Mouse (Mus musculus): ENCODE data around the gene Rad51b. TPM values are rescaled to one million over a fixed set of nuclear protein-coding genes. Genes with fewer than 3 reads are reported as not detected.

The Rad51b gene
- total RNA-seq, 2 experiments from 2014 or later: 0.62 to 0.64 TPM

- peak; percentile 42 to 64 for DNase-seq
Observed at GRCm38 (mm10) chr12:79766116-79766515, 469.0 kb downstream of the Rad51b start.

DNA sequence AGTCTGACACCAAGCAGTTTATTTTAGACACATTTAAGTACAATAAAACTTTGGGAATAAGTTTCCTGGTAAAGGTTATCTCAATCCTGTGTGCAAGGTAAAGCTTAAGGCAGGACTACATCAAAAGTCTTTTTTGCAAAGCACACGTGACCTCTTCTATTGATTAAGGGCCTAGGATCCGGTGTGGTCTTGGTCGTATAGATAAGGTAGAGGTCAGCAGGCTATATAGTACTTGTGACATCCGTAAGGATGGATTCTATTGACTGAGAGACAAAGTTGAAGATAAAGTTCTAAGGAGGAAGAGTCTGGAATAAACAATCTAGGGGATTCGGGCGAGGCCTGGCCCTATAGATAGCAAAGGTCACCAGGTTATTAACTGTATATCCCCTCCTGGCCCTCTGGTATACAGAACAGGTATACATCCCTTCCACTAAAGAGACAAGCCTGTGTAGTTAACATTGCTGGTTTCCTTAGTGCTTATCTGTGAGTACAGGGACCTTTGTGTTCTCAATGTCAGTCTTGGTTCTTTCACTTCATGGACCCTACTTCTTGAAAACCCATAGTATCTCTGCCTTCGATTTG lies 471.8 kb downstream of the Rad51b start:
- no peak for DNase-seq

GRCm38 (mm10) chr12:79769763-79770162 lies 472.7 kb downstream of the Rad51b start:
- no peak for DNase-seq

DNA sequence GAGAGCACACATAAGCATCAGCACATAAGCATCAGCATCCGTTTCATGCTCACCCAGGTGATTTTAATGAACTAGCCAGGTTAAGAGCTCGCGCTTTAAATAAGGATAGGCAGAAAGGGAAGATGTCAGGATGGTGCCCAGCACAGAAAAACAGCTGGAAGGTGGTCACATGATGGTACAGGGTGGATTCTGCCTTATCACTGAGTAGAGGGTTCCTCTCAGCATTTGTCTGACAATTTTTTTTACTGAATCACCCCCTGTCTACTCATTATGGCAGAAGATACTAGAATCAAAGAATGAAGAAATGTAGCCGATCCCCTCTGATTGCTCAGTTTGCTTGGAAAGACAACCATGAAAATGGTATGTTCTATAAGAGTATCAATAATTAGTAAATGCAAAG lies 474.1 kb downstream of the Rad51b start:
- no peak for DNase-seq

GRCm38 (mm10) chr12:79771741-79772140 lies 474.7 kb downstream of the Rad51b start:
- no peak for DNase-seq

DNA sequence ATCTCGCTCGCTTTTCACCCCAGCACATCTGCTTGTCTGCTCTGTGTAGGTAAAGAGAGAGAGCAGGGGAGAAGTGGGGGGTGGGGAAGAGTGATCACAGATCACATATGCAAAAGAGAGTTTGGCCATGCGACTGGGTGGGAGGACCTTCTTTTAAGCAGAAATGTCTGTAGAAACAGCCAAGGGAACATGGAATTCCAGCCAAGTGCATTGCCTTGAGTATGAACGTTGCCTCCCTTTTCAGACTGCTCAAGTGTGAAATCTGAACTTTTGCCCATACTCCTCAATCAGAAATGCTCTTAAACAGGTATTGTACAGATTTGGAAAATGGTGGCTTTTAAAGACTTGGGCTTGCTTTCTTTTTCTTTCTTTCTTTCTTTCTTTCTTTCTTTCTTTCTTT lies 476.2 kb downstream of the Rad51b start:
- no peak for DNase-seq

DNA sequence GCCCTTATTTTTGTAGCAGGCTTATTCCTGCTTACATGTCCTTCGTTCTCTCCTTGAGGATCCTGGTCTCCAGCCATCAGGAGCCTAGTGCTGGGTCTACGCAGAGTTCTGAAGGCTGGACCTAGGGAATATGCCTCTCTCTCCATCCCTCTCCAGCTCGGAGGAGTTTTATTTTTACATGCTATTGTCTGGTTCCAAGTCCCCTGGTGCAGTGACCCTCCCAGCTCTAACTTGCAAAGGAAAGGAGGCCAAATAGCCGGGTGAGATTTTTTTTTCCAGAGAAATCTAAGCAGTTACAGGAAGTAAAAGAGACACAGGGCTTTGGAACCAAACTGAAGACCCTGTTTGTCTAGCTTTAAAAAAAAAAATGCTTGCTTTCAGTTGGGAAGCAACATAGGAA lies 477.5 kb downstream of the Rad51b start:
- DNase-seq: peak in 1 of 2 experiments; percentile 44

DNA sequence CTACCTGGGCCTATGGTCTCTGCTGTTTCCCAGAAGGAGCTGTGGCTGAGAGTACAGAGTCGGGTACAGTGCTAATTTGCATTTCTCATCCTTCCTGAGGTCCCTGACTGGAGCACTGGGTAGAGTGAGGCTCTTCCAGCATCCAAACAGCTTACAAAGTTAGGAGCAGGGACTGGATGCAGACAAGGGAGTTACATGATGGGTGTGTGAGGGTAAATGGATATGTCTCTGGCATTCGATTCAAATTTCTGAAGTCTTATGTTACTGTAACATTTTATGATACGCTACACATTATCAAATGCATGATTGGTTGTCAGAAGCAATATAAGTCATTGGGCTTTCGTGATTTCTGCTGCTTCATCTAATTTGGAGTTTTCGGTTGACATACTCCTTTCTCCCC lies 479.7 kb downstream of the Rad51b start:
- no peak for DNase-seq

- DNase-seq: peak in 1 of 2 experiments; percentile 33
Observed at GRCm38 (mm10) chr12:79780745-79781144, 483.7 kb downstream of the Rad51b start.

DNA sequence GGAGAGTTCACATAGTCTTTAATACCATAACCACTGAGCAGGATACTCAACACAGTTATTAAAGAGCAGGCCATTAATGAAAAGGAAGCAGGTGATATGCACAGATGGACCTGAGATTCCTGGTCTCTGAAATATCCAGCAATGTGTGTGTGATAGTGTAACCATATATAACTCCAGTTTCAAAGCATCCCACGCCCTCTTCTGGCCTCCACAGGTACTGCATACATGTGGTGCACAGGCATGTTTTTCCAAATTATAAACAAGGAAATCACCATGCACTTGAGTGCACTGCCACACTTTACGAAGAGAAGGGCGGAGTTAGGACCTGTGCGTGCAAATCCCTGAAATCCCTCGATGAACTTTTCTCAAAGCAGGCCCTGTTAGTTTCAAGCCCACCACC lies 484.7 kb downstream of the Rad51b start:
- DNase-seq: no peak

DNA sequence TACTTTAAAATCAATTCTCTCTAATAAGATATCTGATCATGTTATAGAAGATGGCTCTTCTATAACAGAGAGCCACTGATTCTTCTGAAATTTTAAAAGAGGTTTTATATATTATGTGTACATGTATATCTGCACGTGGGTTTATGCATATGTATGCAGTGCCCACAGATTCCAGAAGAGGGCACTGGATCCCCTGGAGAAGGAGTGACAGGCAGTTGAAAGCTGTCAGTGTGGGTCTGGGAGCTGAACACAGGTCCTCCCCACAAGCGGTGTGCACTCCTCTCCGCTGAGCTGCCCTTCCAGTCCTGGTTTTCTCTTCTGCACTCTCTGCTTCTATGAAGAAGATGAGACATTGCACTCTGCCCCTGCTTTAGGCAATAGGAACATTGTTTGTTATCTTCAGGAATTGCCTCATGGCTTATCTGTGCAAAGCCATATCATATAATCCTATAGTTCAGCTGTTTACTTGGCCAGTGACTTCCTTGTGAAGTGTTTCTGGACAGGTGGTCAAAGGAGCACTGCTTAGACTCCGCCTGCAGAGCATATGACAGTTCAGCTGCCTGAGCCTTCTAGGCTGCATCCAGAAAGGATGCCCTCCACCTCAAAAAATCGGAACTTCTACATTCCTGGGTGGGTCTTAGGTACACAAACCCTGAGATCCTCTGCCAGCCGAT lies 485.5 kb downstream of the Rad51b start:
- no peak for DNase-seq

- DNase-seq: peak in 1 of 2 experiments; percentile 42
Observed at GRCm38 (mm10) chr12:79784159-79784558, 487.1 kb downstream of the Rad51b start.

GRCm38 (mm10) chr12:79785691-79786090 lies 488.6 kb downstream of the Rad51b start:
- no peak for DNase-seq

- no peak for DNase-seq
Observed at GRCm38 (mm10) chr12:79787538-79787937, 490.5 kb downstream of the Rad51b start.

- no peak for DNase-seq
Observed at GRCm38 (mm10) chr12:79788340-79788739, 491.3 kb downstream of the Rad51b start.

DNA sequence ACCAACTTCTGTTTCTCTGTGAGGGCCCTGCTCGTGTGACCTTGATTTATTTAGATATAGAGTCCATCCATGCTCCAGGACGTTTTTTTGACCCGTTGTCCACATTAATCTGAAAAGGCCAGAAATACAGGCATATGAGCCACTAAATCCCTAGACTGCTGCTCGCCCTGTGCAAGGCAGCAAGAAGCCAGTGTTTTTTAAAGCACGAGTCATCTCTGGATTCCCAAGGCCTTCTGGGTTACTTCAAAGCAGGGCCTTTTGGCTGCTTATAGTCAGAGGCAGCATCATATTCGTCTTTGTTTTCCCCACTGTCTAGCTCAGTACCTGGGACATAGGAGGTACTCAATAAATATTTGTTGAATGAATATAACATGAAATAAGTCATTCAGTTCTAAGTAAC lies 492.4 kb downstream of the Rad51b start:
- DNase-seq: no peak

DNA sequence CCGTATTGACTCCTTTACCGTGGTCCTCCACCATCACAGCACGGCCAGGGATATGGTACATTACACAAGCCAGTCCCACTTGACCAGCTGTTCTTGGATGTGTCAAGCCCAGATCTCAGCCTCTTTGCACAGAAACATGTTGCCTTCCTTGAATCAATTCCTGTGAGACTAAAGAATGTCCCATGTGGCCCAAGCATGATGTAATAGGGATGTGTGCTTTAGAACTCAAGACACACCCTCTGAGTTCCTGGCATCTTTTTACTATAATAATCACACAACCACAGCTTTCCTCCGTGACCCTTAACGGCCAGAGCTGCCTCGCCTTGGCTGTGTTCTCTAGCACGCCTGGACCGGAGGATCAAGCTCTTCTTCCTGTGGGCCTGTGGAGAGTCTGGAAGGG lies 496.3 kb downstream of the Rad51b start:
- peak; percentile 86 to 93 for DNase-seq

DNA sequence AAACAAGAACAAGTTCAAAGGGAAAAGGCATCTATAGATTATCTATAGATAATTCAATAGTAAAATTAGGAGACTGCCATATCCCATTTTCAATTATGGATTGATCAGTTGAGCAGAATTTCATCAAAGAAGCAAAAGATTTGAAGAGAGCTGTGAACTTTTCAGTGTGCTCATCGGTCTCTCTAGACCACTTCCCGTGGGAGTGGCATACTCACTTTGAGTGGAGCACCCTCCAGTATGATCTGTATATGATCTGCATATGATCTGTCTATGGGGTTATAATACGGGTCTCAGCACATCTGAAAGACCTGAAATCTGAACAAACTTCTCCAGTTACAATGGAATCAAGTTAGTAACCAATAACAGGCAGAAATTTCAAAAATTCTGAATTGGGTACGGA lies 497.7 kb downstream of the Rad51b start:
- DNase-seq: no peak

DNA sequence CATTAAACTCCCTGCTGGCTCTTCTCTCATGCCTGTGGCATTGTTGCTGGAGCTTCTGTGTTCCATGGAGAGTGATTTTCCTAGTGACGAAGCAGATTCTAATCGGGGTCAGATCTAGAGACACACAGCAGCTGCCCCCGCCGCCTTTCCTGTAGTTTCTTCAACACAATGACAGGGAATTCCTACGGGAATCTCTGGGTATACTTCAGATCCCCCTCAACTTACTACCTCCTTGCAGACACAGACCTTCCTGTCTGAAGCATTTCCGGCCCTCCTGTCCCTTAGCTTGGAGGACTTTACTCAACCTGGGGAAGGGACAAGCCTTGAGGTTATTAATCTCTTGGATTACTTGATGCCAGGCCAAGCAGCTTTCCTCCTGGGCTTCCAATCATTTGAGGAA lies 499.2 kb downstream of the Rad51b start:
- peak; percentile 47 to 81 for DNase-seq

GRCm38 (mm10) chr12:79796823-79797821 lies 500.0 kb downstream of the Rad51b start:
- DNase-seq: peak; percentile 35 to 56

DNA sequence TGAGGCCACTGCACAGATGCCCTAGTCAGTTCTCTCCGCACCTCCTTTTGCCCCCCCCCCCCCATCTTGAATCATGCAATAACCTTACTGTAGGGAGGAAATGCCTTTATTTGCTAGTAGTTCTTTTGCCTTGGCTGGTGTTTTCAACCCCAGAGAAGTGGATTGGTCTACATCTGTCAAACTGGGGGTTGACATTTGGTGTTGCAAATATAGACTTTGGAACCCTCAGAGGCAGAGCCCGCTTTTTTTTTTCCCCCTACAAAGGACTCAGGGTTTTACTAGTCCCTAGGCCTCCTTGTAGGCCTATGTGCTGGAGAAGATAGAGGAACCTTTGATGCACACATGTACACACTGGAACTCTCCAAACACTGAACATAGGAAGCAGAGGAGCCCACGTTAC lies 501.4 kb downstream of the Rad51b start:
- no peak for DNase-seq

GRCm38 (mm10) chr12:79799370-79799769 lies 502.3 kb downstream of the Rad51b start:
- DNase-seq: no peak

DNA sequence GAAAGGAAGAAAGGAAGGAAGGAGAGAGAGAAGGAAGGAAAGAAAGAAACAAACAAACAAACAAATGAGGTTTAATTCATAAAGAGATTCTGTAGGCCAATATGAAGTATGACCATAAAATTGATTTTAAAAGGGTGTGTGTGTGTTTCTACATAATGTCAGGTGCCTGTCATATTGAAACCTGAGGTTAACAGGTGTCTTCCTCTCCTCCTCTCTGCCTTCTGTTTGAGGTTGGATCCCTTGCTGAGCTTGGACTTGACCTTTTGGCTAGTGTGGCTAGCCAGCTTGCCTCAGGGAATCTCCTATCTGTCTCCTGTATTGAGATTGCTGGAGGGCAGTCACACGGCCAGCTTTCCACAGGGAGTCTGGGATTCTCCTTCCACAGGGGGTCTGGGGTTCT lies 506.6 kb downstream of the Rad51b start:
- no peak for DNase-seq
